Mouse (Mus musculus) heart, adult 2 months (tissue): ENCODE measurements around the gene Dact3.

ENCODE experiments used
- CTCF ChIP-seq: fragments of 200-600 bp; IDR thresholded peaks from 2 replicates; pipeline ENCODE4 v1.8.1; 2022; ENCODE audit warnings: antibody characterized with exemption, mild to moderate bottlenecking, moderate library complexity
- POLR2A ChIP-seq: fragments of 200-500 bp; IDR thresholded peaks from 2 replicates; pipeline ENCODE4 v1.6.1; 2011; ENCODE audit warnings: mild to moderate bottlenecking, low read depth, low read length, control low read depth; ENCODE audit not compliant: insufficient read depth

GRCm38 (mm10) chr7:16851636-16852035, 23.5 kb upstream of the Dact3 start:
- no peak for TF ChIP-seq CTCF
- TF ChIP-seq POLR2A: no peak
